Mouse (Mus musculus): ENCODE measurements around the gene Hoxc5. TPM values are rescaled to one million over a fixed set of nuclear protein-coding genes. Genes with fewer than 3 reads are reported as not detected.

The Hoxc5 gene
- polyA plus RNA-seq, 1 experiment = not detected

GRCm38 (mm10) chr15:102988078-102988477 lies 20.8 kb downstream of the Hoxc5 start:
- Histone ChIP-seq H3K9ac (ENCODE audit: low read depth, poor library complexity, severe bottlenecking) (no peak overlapping the region), H3K9me3 (replicated peaks; ENCODE audit: control insufficient read depth, insufficient read depth, low read length, poor library complexity, severe bottlenecking) (no peaks in the 10 kb centered on the region), H3K27ac (ENCODE audit: insufficient read depth, low read length) (no peak overlapping the region), H3K4me1 (ENCODE audit: control insufficient read depth, insufficient read depth, low read length) (no peaks in the 10 kb centered on the region), H3K27me3 (ENCODE audit: control insufficient read depth, insufficient read depth, low read length, poor library complexity, severe bottlenecking) (peaks cover 60% of the 10 kb centered on the region), H3K36me3 (ENCODE audit: control insufficient read depth, insufficient read depth, low read length, poor library complexity, severe bottlenecking) (no peaks in the 10 kb centered on the region), H3K4me3 (ENCODE audit: low read depth, low read length) (no peak overlapping the region)
- no peak for TF ChIP-seq POLR2A (IDR thresholded peaks at IDR 0.05; ENCODE audit: insufficient read depth, low read length)
- TF ChIP-seq CTCF (IDR thresholded peaks at IDR 0.05; ENCODE audit: low read depth, low read length) = no peak
- TF ChIP-seq EP300 (IDR thresholded peaks at IDR 0.05; ENCODE audit: insufficient read depth, low read depth, low read length) = no peak

GRCm38 (mm10) chr15:102990461-102991397 lies 23.5 kb downstream of the Hoxc5 start, which contains the start of gene Hoxc8:
Gene Hoxc8, plus strand, starts transcription at chr15:102990607.
- Histone ChIP-seq H3K4me1 (ENCODE audit: control insufficient read depth, insufficient read depth, low read length) (no peaks in the 10 kb centered on the region), H3K9ac (ENCODE audit: low read depth, poor library complexity, severe bottlenecking) (peak within 1 kb of the TSS; percentile 19; the same call in 1 of the 2 replicates), H3K27me3 (ENCODE audit: control insufficient read depth, insufficient read depth, low read length, poor library complexity, severe bottlenecking) (peaks cover 56% of the 10 kb centered on the region), H3K27ac (ENCODE audit: insufficient read depth, low read length) (no peak within 1 kb of the TSS), H3K36me3 (ENCODE audit: control insufficient read depth, insufficient read depth, low read length, poor library complexity, severe bottlenecking) (no peaks in the 10 kb centered on the region), H3K4me3 (ENCODE audit: low read depth, low read length) (peak within 1 kb of the TSS; percentile 32), H3K9me3 (replicated peaks; ENCODE audit: control insufficient read depth, insufficient read depth, low read length, poor library complexity, severe bottlenecking) (no peaks in the 10 kb centered on the region)
- TF ChIP-seq CTCF (IDR thresholded peaks at IDR 0.05; ENCODE audit: low read depth, low read length) (no peak), POLR2A (IDR thresholded peaks at IDR 0.05; ENCODE audit: insufficient read depth, low read length) (no peak), EP300 (IDR thresholded peaks at IDR 0.05; ENCODE audit: insufficient read depth, low read depth, low read length) (no peak)

GRCm38 (mm10) chr15:102991782-102992181 lies 24.5 kb downstream of the Hoxc5 start:
- Histone ChIP-seq H3K9ac (ENCODE audit: low read depth, poor library complexity, severe bottlenecking) (no peak overlapping the region), H3K27me3 (ENCODE audit: control insufficient read depth, insufficient read depth, low read length, poor library complexity, severe bottlenecking) (peaks cover 61% of the 10 kb centered on the region), H3K9me3 (replicated peaks; ENCODE audit: control insufficient read depth, insufficient read depth, low read length, poor library complexity, severe bottlenecking) (no peaks in the 10 kb centered on the region), H3K4me3 (ENCODE audit: low read depth, low read length) (no peak overlapping the region), H3K27ac (ENCODE audit: insufficient read depth, low read length) (no peak overlapping the region), H3K4me1 (ENCODE audit: control insufficient read depth, insufficient read depth, low read length) (no peaks in the 10 kb centered on the region), H3K36me3 (ENCODE audit: control insufficient read depth, insufficient read depth, low read length, poor library complexity, severe bottlenecking) (no peaks in the 10 kb centered on the region)
- TF ChIP-seq POLR2A (IDR thresholded peaks at IDR 0.05; ENCODE audit: insufficient read depth, low read length) (no peak), EP300 (IDR thresholded peaks at IDR 0.05; ENCODE audit: insufficient read depth, low read depth, low read length) (no peak), CTCF (IDR thresholded peaks at IDR 0.05; ENCODE audit: low read depth, low read length) (no peak)

- H3K36me3 ChIP-seq (ENCODE audit: control insufficient read depth, insufficient read depth, low read length, poor library complexity, severe bottlenecking) = no peaks in the 10 kb centered on the region
- H3K27ac ChIP-seq (ENCODE audit: insufficient read depth, low read length) = no peak overlapping the region
- no peak overlapping the region for H3K4me3 ChIP-seq (ENCODE audit: low read depth, low read length)
- no peak for TF ChIP-seq CTCF (IDR thresholded peaks at IDR 0.05; ENCODE audit: low read depth, low read length)
- no peak for TF ChIP-seq POLR2A (IDR thresholded peaks at IDR 0.05; ENCODE audit: insufficient read depth, low read length)
- no peak for TF ChIP-seq EP300 (IDR thresholded peaks at IDR 0.05; ENCODE audit: insufficient read depth, low read depth, low read length)
- H3K9ac ChIP-seq (ENCODE audit: low read depth, poor library complexity, severe bottlenecking) = no peak overlapping the region
- H3K9me3 ChIP-seq (replicated peaks; ENCODE audit: control insufficient read depth, insufficient read depth, low read length, poor library complexity, severe bottlenecking) = no peaks in the 10 kb centered on the region
- no peaks in the 10 kb centered on the region for H3K4me1 ChIP-seq (ENCODE audit: control insufficient read depth, insufficient read depth, low read length)
- peaks cover 62% of the 10 kb centered on the region for H3K27me3 ChIP-seq (ENCODE audit: control insufficient read depth, insufficient read depth, low read length, poor library complexity, severe bottlenecking)
Measured at GRCm38 (mm10) chr15:102992206-102992605, 25.0 kb downstream of the Hoxc5 start.

- Histone ChIP-seq H3K4me3 (ENCODE audit: low read depth, low read length) (no peak overlapping the region), H3K9ac (ENCODE audit: low read depth, poor library complexity, severe bottlenecking) (no peak overlapping the region), H3K27ac (ENCODE audit: insufficient read depth, low read length) (no peak overlapping the region), H3K4me1 (ENCODE audit: control insufficient read depth, insufficient read depth, low read length) (no peaks in the 10 kb centered on the region), H3K36me3 (ENCODE audit: control insufficient read depth, insufficient read depth, low read length, poor library complexity, severe bottlenecking) (no peaks in the 10 kb centered on the region), H3K9me3 (replicated peaks; ENCODE audit: control insufficient read depth, insufficient read depth, low read length, poor library complexity, severe bottlenecking) (no peaks in the 10 kb centered on the region), H3K27me3 (ENCODE audit: control insufficient read depth, insufficient read depth, low read length, poor library complexity, severe bottlenecking) (peaks cover 68% of the 10 kb centered on the region)
- no peak for TF ChIP-seq EP300 (IDR thresholded peaks at IDR 0.05; ENCODE audit: insufficient read depth, low read depth, low read length)
- TF ChIP-seq CTCF (IDR thresholded peaks at IDR 0.05; ENCODE audit: low read depth, low read length) = no peak
- TF ChIP-seq POLR2A (IDR thresholded peaks at IDR 0.05; ENCODE audit: insufficient read depth, low read length) = no peak
Measured at GRCm38 (mm10) chr15:102992863-102993262, 25.6 kb downstream of the Hoxc5 start.

- Histone ChIP-seq H3K4me3 (ENCODE audit: low read depth, low read length) (no peak overlapping the region), H3K27me3 (ENCODE audit: control insufficient read depth, insufficient read depth, low read length, poor library complexity, severe bottlenecking) (peaks cover 57% of the 10 kb centered on the region), H3K27ac (ENCODE audit: insufficient read depth, low read length) (no peak overlapping the region), H3K36me3 (ENCODE audit: control insufficient read depth, insufficient read depth, low read length, poor library complexity, severe bottlenecking) (no peaks in the 10 kb centered on the region), H3K9me3 (replicated peaks; ENCODE audit: control insufficient read depth, insufficient read depth, low read length, poor library complexity, severe bottlenecking) (no peaks in the 10 kb centered on the region), H3K9ac (ENCODE audit: low read depth, poor library complexity, severe bottlenecking) (no peak overlapping the region), H3K4me1 (ENCODE audit: control insufficient read depth, insufficient read depth, low read length) (no peaks in the 10 kb centered on the region)
- TF ChIP-seq EP300 (IDR thresholded peaks at IDR 0.05; ENCODE audit: insufficient read depth, low read depth, low read length) = no peak
- no peak for TF ChIP-seq POLR2A (IDR thresholded peaks at IDR 0.05; ENCODE audit: insufficient read depth, low read length)
- TF ChIP-seq CTCF (IDR thresholded peaks at IDR 0.05; ENCODE audit: low read depth, low read length) = no peak
Measured at GRCm38 (mm10) chr15:102996548-102996947, 29.3 kb downstream of the Hoxc5 start.

Data from ES-Bruce4 (cell line).